Mouse (Mus musculus) myocyte (in vitro differentiated cells): ENCODE results near the gene Nek9. TPM values are rescaled to one million over a fixed set of nuclear protein-coding genes. Genes with fewer than 3 reads are reported as not detected.

Experiments used
- H3K27me3 ChIP-seq: one replicate; pipeline ENCODE4 v1.6.1; 2011; ENCODE audit not compliant: control insufficient read depth, insufficient read depth, insufficient read length
- H3K36me3 ChIP-seq: one replicate; pipeline ENCODE4 v1.6.1; 2011; ENCODE audit not compliant: control insufficient read depth, insufficient read depth
- H3K4me2 ChIP-seq: one replicate; pipeline ENCODE4 v1.6.1; 2011; ENCODE audit warnings: low read depth, control low read depth
- H3K4me3 ChIP-seq: one replicate; pipeline ENCODE4 v1.5.1; 2011; ENCODE audit warnings: mild to moderate bottlenecking, control low read depth, moderate library complexity
- H3K79me2 ChIP-seq: one replicate; pipeline ENCODE4 v1.6.1; 2011; ENCODE audit not compliant: control insufficient read depth, insufficient read depth
- H3ac ChIP-seq: one replicate; pipeline ENCODE4 v1.6.1; 2011; ENCODE audit not compliant: control insufficient read depth, insufficient read length
- CEBPB ChIP-seq: IDR thresholded peaks from 2 replicates; pipeline ENCODE4 v1.6.1; 2011; ENCODE audit warnings: mild to moderate bottlenecking, moderate library complexity; ENCODE audit not compliant: poor library complexity, insufficient read depth, severe bottlenecking
- E2F4 ChIP-seq: IDR thresholded peaks from one replicate; pipeline ENCODE4 v1.6.1; 2011; ENCODE audit warnings: mild to moderate bottlenecking, control low read depth, moderate library complexity; ENCODE audit not compliant: insufficient read depth
- MAX ChIP-seq: IDR thresholded peaks from one replicate; pipeline ENCODE4 v1.6.1; 2011; ENCODE audit warnings: low read depth, mild to moderate bottlenecking, control low read depth
- MYOD1 ChIP-seq, 3 experiments: IDR thresholded peaks; one replicate each; pipeline ENCODE4 v1.6.1; 2011; ENCODE audit warnings: control low read depth in 2 of 3, low read depth in 2 of 3, mild to moderate bottlenecking in 2 of 3, moderate library complexity in 1 of 3; ENCODE audit not compliant: insufficient read length in 2 of 3, control insufficient read depth in 1 of 3
- MYOG ChIP-seq, 3 experiments: IDR thresholded peaks; one replicate each; pipeline ENCODE4 v1.6.1; 2011; ENCODE audit warnings: control low read depth in 2 of 3, low read depth in 2 of 3, mild to moderate bottlenecking in 2 of 3; ENCODE audit not compliant: insufficient read length in 2 of 3, control insufficient read depth in 1 of 3, insufficient read depth in 1 of 3
- POLR2A ChIP-seq: IDR thresholded peaks from one replicate; pipeline ENCODE4 v1.6.1; 2011; ENCODE audit warnings: low read depth, mild to moderate bottlenecking, control low read depth, moderate library complexity; ENCODE audit not compliant: insufficient read length
- POLR2AphosphoS2 ChIP-seq: IDR thresholded peaks from one replicate; pipeline ENCODE4 v1.6.1; 2011; ENCODE audit warnings: low read depth, control low read depth; ENCODE audit not compliant: insufficient read length
- REST ChIP-seq: IDR thresholded peaks from one replicate; pipeline ENCODE4 v1.6.1; 2011; ENCODE audit warnings: mild to moderate bottlenecking, control low read depth, moderate library complexity; ENCODE audit not compliant: insufficient read depth, insufficient read length
- SRF ChIP-seq: IDR thresholded peaks from one replicate; pipeline ENCODE4 v1.6.1; 2011; ENCODE audit warnings: low read depth; ENCODE audit not compliant: control insufficient read depth, insufficient read length
- TCF12 ChIP-seq: IDR thresholded peaks from one replicate; pipeline ENCODE4 v1.6.1; 2011; ENCODE audit warnings: mild to moderate bottlenecking, control low read depth; ENCODE audit not compliant: poor library complexity, insufficient read depth, severe bottlenecking
- TCF3 ChIP-seq: IDR thresholded peaks from one replicate; pipeline ENCODE4 v1.6.1; 2011; ENCODE audit warnings: low read depth, control low read depth; ENCODE audit not compliant: insufficient read length
- USF1 ChIP-seq: IDR thresholded peaks from one replicate; pipeline ENCODE4 v1.6.1; 2011; ENCODE audit warnings: low read depth, mild to moderate bottlenecking, control low read depth, moderate library complexity
- polyA plus RNA-seq: library from polyadenylated mRNA; unstranded; fragments of >200 nt; fragmentation: generic; extraction: Trizol; gene quantifications from one replicate; pipeline ENCODE4 v1.2.1, GENCODE M21; 2012; ENCODE audit warnings: missing spikeins

The Nek9 gene
- polyA plus RNA-seq, 1 experiment: 40.4 TPM

DNA sequence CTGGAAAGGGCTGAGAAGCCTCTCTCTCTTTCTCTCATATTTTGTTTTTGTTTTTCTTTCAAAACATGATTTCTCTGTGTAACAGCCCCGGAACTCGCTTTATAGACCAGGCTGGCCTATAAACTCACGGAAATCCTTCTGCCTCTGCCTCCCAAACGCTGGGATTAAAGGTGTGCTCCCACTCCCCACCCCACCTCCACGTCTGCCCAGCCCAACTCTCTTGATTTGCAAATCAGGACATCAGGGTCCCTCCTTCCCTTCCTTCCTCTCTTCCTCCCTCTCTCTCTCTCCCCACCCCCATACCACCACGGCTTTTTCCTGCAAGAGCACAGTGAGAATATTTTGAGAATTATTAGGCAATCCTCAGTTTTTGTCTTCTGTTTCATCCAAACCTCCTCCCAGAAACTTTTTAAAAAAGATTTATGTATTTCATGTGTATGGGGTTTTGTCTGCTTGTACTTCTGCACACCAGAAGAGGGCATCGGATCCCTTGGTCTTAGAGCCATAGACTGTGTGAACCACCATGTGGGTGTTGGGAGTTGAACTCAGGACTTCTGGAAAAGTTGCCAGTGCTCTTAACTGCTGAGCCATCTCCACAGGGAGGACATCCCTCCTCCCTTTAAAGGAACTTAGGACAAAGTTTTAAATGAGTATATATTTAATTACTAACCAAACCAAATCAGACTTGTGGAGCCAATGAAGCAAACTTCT, 67.9 kb downstream of the Nek9 start:
- no peaks in the 10 kb centered on the region for H3K27me3 ChIP-seq
- TF ChIP-seq CEBPB (0 out of 2 replicates have a peak, but pooled peaks have one; percentile 16), POLR2A (no peak)
- no peak overlapping the region for H3K4me3 ChIP-seq
- peak overlapping the region; percentile 19 for H3K4me2 ChIP-seq
- no peaks in the 10 kb centered on the region for H3K79me2 ChIP-seq
- H3K36me3 ChIP-seq: no peaks in the 10 kb centered on the region
- H3ac ChIP-seq: no peak overlapping the region

DNA sequence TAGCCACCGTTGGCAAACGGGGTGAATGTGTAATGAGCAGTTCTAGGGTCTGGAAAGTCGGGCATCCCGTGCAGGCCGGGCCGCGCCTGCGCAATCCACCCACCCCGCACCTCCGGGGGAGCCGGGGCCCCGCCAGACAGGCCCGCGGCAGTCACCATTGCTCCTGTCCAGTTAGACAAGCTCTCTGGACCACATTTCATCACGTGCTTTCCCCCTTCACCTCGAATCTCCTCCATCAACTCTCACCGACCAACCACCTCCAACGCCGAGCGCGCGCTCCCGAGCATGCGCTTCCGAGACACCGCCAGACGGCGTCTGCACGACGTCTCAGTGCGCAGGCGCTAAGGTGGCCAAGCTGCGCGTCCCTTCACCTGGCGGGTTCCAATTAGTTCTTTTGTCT, 68.8 kb downstream of the Nek9 start, which contains the start of gene Mlh3:
Gene Mlh3, minus strand, starts transcription at position 281 of the 400 bp plus-strand sequence.
- H3K79me2 ChIP-seq: no peaks in the 10 kb centered on the region
- no peaks in the 10 kb centered on the region for H3K27me3 ChIP-seq
- peak within 1 kb of the TSS; percentile 44 for H3K4me2 ChIP-seq
- H3K36me3 ChIP-seq: no peaks in the 10 kb centered on the region
- H3K4me3 ChIP-seq: no peak within 1 kb of the TSS
- TF ChIP-seq CEBPB: no peak
- peak; percentile 12 for TF ChIP-seq POLR2AphosphoS2
- H3ac ChIP-seq: no peak within 1 kb of the TSS

DNA sequence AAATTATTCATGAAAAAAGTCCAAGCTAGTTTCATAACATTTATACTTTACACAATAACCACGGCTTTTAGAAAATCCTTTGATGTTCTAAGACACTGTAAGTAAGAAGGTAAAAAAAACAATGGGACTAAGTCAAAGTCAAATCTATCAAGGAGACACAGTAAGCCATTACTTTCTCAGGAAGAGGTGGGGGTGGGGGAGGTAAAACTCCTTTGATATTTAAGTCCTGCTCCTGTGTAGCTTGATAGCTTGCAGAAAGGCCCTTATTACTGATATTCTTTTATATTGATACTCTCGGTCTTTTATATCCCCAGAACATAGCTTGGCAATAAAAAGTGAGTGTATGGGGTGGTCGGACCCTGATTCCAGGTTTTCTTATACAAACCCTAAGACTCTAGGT, 69.3 kb downstream of the Nek9 start:
- H3K79me2 ChIP-seq: no peaks in the 10 kb centered on the region
- H3ac ChIP-seq: no peak overlapping the region
- H3K4me3 ChIP-seq: no peak overlapping the region
- H3K36me3 ChIP-seq: no peaks in the 10 kb centered on the region
- TF ChIP-seq TCF12: no peak
- no peak for TF ChIP-seq POLR2AphosphoS2
- TF ChIP-seq E2F4: no peak
- no peak for TF ChIP-seq SRF
- no peak for TF ChIP-seq REST
- TF ChIP-seq MYOD1 (IDR thresholded peaks at IDR 0.05; ENCODE audit: control insufficient read depth in 1 of 3, insufficient read length in 2 of 3, low read depth in 2 of 3): no peak
- no peak for TF ChIP-seq POLR2A
- TF ChIP-seq TCF3: no peak
- no peak for TF ChIP-seq USF1
- TF ChIP-seq MYOG (IDR thresholded peaks at IDR 0.05; ENCODE audit: control insufficient read depth in 1 of 3, insufficient read depth in 1 of 3, insufficient read length in 2 of 3, low read depth in 2 of 3): no peak
- no peak for TF ChIP-seq MAX
- no peak for TF ChIP-seq CEBPB
- peak overlapping the region; percentile 44 for H3K4me2 ChIP-seq
- H3K27me3 ChIP-seq: no peaks in the 10 kb centered on the region

DNA sequence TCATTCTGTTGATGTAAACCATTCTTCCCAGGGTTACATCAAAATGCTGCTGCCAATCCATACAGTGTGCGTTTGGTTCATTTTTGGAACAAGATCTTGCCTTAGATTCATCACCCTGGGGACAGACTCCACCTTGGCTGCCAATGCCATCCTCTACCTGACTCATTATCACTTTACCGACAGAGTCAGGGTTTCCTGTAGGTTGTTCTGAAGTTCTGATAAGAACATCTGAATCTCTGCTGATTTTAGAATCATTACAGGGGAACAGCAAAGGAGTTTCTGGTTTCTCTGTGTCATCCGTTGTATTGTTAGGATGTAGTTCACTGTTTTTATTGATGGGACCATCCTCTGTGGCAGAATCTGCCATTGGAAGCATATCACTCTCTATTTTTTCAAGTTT, 72.9 kb downstream of the Nek9 start:
- H3K27me3 ChIP-seq: no peaks in the 10 kb centered on the region
- no peak overlapping the region for H3K4me3 ChIP-seq

DNA sequence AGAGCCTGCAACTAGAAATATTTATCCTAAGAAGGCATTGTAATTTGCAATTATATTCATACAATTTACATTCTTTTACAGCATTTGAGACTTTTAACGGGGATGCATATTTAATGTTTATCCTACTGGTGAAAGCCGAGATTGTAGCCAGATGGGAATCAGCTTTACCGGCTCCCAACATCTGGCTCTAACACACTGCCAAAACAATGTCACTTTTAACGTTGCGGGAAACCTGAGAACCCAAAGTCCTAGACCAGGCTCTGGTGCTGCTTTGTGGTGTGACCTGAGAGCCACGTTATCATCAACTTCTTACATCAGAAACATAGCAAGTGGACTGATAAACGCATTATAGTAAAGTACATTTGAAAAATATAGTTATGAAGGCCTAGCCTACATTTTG, 74.2 kb downstream of the Nek9 start:
- Histone ChIP-seq H3K4me2 (peak overlapping the region; percentile 36), H3ac (no peak overlapping the region), H3K36me3 (no peaks in the 10 kb centered on the region), H3K79me2 (no peaks in the 10 kb centered on the region), H3K4me3 (no peak overlapping the region), H3K27me3 (no peaks in the 10 kb centered on the region)
- TF ChIP-seq TCF12: peak; percentile 5
- TF ChIP-seq MYOD1 (IDR thresholded peaks at IDR 0.05; ENCODE audit: control insufficient read depth in 1 of 3, insufficient read length in 2 of 3, low read depth in 2 of 3): no peak

More for the DNA sequence above, 72.9 kb downstream of the Nek9 start:
- Histone ChIP-seq H3K4me2 (no peak overlapping the region), H3ac (no peak overlapping the region), H3K79me2 (no peaks in the 10 kb centered on the region), H3K36me3 (no peaks in the 10 kb centered on the region)
- TF ChIP-seq POLR2A: no peak
- TF ChIP-seq TCF12: no peak
- TF ChIP-seq SRF: no peak
- TF ChIP-seq USF1: no peak
- no peak for TF ChIP-seq POLR2AphosphoS2
- no peak for TF ChIP-seq CEBPB
- TF ChIP-seq REST: no peak
- TF ChIP-seq MYOG (IDR thresholded peaks at IDR 0.05; ENCODE audit: control insufficient read depth in 1 of 3, insufficient read depth in 1 of 3, insufficient read length in 2 of 3, low read depth in 2 of 3): no peak
- TF ChIP-seq TCF3: no peak
- TF ChIP-seq MYOD1 (IDR thresholded peaks at IDR 0.05; ENCODE audit: control insufficient read depth in 1 of 3, insufficient read length in 2 of 3, low read depth in 2 of 3): no peak
- TF ChIP-seq MAX: no peak
- TF ChIP-seq E2F4: no peak

DNA sequence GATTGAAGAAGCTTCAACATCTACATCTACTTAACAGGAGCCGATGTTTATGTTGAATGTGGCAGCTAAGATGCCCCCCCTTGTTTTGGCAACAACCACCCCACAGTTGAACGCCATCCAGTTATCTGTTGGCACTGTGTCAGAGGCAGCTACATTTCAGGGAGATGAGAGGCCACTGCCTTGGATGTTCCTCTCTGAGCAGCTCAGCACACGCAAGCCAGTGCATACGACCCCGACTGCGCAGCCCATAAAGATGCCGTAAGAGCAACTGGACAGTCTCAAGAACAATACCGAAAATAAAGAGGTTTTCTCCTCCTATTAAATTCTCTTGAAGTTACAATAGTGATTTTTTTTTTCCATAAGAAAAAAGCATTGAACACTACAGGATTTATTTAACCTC, 74.6 kb downstream of the Nek9 start:
- H3K36me3 ChIP-seq: no peaks in the 10 kb centered on the region
- peak overlapping the region; percentile 36 for H3K4me2 ChIP-seq
- no peaks in the 10 kb centered on the region for H3K79me2 ChIP-seq
- H3K27me3 ChIP-seq: no peaks in the 10 kb centered on the region
- no peak overlapping the region for H3ac ChIP-seq
- TF ChIP-seq E2F4 (no peak), POLR2AphosphoS2 (no peak), MYOG (IDR thresholded peaks at IDR 0.05; ENCODE audit: control insufficient read depth in 1 of 3, insufficient read depth in 1 of 3, insufficient read length in 2 of 3, low read depth in 2 of 3) (no peak), POLR2A (no peak), USF1 (no peak)
- H3K4me3 ChIP-seq: no peak overlapping the region
